Mouse (Mus musculus) layer of hippocampus, postnatal 14 days (tissue): ENCODE results near the gene Jakmip3. TPM values are rescaled to one million over a fixed set of nuclear protein-coding genes. Genes with fewer than 3 reads are reported as not detected.

Source experiments
- DNase-seq, 2 experiments: peaks; one replicate each; pipeline ENCODE4 v3.0.0; 2021 to 2022; ENCODE audit warnings: low spot score in 2 of 2, mixed read lengths in 1 of 2
- total RNA-seq, 2 experiments: library from RNA; stranded (reverse); gene quantifications; 2 replicates each; pipeline ENCODE4 v1.2.3; 2021

Jakmip3 gene
- total RNA-seq, 2 experiments from 2014 or later, result 54.3 to 55.0 TPM

DNA sequence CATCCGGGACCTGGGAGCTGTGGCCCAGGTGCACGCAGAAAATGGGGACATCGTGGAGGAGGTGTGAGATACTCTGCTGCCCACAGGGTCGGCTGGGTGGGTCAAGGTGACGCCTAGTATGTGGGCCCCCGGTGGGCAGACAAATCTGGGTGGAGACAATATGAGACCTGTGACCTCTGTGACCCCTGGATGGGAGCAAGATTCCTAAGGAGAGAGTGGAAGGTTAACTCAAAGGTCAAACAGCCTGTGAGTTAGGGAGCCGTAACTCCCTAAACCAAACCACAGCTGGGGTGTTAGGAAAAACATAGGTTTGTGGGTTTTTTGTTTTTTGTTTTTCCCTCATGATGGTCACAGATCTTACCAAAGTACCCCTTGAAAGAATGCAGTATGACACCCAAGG lies 153.3 kb downstream of the Jakmip3 start:
- DNase-seq, result no peak

DNA sequence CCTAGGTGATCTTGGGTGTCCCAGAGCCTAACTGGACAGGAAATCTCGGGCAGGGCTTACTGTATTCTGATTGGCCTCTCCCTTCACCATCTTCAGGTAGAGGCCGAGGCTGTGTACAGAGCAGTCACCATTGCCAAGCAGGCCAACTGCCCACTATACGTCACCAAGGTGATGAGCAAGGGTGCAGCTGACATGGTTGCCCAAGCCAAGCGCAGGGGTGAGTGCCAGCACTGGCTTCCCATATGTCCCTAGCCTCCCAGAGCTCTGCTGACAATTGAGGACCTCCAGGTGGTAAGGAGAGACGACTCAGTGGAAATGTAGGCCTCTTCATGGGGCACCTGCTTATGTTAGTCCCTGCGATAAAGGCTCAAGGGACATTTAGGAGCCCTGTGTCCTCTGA lies 154.2 kb downstream of the Jakmip3 start:
- no peak for DNase-seq

DNA sequence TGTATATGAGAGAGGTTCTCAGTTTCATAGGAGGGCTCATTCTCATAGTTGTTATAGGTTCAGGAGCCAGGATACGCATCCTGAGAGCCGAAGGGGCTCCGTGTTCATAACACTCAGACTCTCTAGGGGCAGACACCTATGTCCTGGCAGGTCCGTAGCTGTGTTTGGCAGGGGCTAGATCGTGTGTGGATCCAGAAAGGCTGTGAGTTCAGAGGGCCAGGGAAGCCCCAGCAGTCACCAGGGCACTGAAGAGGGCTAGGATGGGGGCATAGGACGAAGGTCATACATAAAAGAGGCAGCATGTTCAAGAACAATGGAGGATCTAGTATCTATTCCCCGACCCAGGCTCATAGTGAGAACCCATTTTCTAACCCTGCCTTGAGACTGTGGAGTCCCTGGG lies 154.8 kb downstream of the Jakmip3 start:
- DNase-seq, result no peak

DNA sequence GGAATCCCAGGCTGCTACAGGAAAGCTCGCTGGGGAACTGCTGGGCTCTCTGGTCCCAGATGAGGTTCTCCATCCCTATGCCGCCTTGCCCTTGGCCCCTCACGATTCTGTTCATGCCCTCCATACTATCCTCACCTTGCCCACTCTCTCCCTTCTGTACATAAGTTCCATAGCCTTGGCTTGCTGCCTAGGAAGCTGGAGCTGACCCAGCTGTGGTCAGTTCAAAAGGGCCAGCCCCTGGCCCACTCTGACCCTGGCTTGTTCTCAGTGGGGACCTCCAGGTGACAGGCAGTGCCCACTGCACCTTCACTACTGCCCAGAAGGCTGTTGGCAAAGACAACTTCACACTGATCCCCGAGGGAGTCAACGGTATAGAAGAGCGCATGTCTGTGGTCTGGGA lies 155.9 kb downstream of the Jakmip3 start:
- no peak for DNase-seq

DNA sequence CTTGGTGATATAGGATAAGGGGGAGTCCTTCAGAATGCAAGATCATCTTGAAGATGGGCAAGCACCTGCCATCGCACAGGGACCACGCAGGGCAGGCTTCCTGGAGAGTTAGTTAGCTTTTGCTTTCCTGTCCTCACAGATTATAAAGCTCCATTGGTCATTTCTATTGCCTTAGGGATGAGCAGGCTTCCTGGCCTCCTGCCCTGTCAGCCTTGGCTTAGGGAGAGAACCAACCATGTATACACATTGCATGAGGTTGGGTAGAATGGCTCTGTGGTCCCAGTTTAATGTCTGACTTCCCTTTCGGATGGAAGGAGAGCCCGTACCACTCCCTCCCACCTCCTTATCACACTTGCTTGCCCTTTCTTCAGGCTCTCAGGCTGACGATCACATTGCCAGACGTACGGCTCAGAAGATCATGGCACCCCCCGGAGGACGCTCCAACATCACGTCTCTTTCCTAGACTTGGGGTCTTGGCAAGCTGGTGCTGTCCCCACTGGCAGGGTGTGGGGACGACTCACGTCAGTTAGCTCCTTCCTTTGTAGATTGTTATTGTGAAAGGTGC lies 160.1 kb downstream of the Jakmip3 start:
- no peak for DNase-seq

DNA sequence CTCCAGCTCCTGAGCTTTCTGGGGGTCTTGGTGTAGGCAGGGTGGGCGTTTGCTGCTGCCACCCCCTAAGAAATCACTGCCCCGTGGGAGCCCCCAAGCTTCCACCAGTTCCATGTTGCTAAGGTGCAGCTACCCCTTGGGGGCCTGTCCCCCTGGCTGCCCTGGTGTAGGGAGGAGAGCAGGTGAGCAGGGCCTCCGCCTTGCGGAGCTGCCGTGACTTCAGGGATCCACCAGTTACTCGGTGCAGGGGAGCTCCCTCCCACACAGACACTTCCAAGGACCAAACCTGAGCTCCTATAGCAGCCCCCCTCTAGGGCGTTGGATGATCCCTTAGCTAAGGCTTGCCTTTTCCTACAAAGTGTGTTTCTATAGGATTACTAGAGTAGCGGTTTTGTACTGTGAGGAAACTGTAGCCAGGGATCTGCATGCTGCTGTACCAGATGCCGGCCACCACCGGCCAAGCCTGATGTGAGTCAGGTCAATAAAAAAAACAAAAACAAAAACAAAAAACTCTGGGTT lies 160.8 kb downstream of the Jakmip3 start:
- no peak for DNase-seq

DNA sequence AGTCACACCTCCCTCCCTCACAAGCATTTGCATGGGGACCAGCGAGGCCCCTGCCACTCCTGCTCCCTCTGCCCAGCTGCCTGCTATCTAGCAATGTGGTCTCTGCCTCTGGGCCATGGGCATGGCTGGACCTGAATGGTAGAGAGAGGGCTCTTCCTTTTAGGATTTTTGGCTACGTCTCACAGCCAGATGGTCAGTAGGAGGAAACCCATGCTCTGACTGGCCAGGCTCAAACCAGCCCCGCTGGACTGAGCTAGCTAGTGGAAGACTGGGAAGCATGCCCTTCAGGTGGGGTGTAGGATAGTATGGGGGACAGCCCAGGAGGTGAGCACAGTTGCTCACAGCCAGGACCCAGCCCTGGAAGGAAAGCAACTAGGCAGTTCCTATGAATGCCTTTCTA lies 161.3 kb downstream of the Jakmip3 start:
- no peak for DNase-seq

DNA sequence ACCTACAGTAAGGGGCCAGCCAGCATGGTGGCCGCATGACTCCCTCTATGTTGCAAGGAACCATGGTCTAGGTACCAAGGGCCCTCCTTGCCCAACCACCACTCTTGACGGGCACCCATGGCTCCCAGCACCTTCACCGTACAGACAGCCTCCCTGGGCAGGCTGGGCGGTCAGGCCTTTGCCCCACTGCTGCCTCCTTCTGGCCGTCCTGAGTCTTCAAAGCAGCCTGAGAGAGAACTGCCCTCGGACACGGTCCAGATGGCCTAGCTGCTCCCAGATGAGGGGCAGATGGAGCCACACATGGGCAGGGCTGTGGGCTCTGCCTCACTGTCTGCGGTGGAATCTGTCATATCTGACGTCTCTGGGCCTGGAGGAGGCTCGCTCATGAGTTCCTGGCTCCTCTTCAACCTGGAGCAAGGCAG lies 163.4 kb downstream of the Jakmip3 start:
- DNase-seq, result peak in 1 of 2 experiments; percentile 54

DNA sequence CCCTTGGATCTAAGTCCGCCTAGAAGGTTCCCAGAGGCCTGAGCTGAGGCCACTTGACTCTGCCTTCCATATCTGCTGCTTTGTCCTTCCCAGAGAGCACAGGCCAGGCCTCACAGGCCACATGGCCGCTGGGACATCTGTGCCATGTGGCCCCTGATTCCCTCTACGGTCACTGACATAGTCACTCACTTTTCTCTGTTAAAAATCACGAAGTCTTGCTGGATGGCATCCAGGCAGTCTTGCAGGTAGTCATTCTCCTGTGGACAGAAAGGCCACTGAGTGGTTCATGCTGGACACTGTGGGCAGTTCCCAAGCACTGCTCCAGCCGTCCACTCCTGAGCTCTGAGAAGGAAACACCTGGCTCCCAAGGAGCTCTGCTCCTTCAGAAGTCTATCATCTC lies 164.5 kb downstream of the Jakmip3 start:
- no peak for DNase-seq

DNA sequence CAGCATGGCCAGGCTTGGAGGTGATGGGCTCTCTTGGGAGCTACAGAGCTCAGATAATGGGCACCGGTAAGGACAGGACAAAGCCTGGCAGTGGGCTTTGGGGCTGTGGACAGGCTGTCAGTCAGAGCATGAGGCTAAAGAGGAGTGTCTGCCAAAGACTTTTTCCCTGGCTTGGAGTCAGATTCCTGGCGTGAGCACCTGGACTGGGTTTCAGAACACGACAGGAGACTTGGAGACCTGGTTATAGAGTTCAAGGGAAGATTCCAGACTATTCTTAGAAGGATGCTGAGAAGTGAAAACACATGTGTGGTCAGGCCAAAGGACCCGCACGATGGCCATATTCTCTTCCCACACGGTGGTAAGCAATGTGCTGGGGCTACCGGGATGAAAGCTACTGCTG lies 165.2 kb downstream of the Jakmip3 start:
- no peak for DNase-seq

DNA sequence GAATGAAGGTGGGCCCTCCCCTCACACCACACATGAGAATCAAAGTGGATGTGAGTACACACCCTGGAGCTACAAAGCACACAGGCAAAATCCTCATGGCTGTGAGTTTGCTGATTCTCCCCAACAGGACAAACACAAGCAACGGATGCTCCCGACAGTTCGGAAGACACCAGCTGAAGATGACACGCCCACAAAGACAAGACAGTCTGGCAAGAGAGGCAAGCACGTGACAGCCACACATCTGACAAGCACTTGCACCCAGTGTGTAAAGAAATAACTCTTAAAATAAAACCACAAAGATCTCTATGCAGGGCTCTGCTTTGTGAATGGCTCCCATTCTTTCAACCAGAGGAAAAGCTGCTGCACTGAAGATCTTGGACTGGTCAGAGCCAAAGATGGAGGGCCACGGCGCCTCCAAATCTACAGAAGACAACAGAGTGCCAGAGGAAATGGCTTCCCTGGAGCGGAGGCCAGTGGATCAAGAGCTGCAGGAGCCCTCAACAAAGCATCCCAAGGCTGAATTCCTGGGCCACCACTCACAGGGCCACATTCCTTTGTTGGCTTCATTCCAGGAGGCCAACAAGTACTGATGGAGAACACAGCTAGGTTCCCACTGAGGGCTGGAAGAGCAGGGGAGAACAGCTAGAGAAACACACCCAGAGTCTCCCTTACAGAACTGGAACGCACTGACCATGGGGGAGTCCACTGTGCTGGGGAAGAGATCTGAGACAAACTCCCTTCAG lies 167.5 kb downstream of the Jakmip3 start:
- no peak for DNase-seq

DNA sequence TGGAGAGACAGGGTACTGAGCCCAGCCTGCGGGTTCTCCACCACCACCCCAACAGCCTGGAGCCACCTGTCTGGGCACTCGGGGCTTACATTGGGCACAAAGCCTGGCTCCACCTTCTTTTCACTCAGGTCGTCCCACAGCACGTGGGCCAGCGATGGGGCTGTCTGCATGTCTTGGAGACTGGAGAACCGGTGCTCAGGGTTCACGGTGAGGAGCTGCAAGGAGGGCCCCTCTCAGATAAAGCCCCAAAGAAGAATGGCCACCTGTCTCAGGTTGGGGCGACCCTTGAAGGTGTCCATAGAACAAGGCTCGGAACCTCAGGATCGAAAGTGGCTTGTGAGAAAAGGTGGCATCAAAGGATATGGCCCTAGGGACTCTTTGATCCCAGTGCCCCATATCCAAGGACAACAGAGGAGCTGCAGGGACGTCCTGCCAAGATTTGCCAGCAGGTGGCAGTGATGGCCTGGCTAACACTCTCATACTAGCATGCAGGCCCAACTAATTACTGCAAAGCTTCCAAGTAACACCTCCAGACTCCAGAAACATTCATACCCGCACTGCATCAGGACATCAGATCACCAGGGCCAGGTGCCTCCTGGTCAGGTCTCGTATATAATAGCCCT lies 178.7 kb downstream of the Jakmip3 start:
- DNase-seq, result peak; percentile 85 to 93

DNA sequence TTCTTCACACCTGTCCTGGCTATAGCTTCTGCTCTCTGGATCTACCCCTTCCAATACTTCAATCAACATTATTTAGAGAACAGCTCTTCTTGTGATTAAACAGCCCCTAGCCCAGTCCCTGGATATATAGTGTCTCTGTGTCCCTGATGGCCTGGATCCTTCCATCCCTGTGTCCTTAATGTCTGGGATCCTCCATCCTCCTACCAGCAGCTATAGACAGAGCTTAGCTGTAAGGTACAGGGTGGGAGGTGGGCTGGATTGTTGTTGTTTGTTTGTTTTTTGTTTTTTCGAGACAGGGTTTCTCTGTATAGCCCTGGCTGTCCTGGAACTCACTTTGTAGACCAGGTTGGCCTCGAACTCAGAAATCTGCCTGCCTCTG lies 179.2 kb downstream of the Jakmip3 start:
- DNase-seq, result no peak

DNA sequence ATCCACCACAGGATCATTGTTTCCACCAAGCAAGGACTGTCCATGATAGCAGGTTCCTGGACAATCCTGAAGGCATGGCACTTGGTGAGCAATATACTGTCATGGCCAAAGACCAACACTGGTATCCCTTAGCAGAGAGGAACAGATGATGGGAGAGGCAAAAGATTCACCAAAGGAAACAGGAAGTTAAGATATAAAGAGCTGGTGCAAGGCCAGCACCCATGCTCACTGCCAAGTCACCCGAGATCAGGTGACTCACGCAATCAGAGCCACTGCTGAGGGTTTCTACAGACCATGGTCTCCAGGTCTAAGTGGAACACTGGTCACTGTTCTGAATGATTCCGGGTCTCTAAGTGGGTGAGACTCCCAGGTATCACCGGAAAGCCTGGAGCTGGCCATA lies 185.4 kb downstream of the Jakmip3 start:
- no peak for DNase-seq

DNA sequence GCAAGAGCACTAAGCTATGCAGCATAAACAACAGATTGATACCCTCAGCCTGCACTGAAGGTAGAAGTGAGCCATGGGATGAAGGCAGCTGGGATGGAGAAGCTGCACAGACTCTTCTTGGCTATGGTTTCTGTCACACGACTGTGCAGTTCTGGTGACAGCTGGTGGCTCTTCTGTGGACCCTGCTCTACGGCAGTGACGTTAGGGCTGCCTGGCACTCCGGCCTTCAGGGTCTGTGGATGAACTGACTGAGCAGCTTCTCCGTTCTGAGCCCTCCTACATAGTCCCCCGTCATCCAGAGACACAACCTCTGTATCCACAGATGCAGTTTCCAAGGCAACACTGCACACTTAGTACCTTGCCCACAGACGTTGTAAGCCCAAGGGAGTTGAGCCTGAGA lies 186.0 kb downstream of the Jakmip3 start:
- peak in 1 of 2 experiments; percentile 37 for DNase-seq

DNA sequence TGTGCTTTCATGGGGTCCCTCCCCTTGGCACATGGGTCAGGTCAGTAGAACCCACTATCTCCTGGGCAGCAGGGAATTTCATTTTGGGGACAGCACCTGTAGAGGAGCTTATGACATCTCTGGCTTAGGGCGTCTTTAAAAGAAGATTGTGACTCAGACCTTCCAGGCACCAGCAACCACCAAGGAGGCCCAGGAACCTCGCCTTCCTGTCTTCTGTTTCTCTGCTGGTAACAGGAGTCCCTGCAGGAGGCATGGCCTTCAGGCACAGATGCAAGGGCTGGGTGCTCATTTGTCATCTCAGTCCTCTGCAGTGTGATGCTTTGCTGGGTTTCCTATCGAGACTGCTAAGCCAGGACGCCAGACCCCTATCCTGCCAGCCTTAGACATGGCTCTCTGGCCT lies 188.5 kb downstream of the Jakmip3 start:
- no peak for DNase-seq

DNA sequence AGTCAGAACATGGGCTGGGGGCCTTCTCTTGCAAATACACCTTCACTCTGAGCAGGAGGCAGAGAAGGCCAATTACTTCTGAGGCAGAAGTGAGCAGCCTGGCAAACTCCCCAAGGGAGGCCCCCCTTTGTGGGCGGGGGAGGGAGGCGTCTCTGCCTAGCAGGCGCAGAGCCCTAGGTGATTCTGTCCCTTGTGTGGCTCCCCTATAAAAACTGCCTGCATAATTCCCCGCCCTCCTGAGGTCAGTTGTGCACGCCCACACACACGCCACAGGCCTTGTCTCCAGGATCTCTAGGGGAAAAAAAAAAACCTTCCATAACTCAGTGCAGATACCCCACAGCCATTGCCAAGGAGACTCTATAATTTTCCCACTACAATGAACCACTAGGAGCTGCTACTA lies 189.8 kb downstream of the Jakmip3 start:
- no peak for DNase-seq

DNA sequence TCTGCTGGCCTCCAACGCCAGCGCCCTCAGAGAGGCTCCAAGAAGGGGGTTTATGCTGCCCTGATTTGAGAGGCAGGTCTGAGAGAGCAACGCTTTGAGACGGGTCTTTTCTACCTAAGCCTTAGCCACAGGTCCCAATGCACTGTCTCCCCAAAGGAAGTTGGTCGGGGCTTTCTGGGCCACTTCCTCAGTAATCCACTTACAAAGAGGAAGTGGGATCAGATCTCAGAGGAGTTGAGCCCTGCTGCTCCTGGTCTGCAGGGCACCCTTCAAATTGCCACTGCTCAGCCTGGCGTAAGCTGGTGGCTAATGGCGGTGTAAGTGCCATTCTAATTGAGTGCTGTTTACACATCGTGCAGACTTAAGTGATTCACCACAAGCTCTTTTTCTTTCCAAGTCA lies 191.0 kb downstream of the Jakmip3 start:
- DNase-seq, result no peak

DNA sequence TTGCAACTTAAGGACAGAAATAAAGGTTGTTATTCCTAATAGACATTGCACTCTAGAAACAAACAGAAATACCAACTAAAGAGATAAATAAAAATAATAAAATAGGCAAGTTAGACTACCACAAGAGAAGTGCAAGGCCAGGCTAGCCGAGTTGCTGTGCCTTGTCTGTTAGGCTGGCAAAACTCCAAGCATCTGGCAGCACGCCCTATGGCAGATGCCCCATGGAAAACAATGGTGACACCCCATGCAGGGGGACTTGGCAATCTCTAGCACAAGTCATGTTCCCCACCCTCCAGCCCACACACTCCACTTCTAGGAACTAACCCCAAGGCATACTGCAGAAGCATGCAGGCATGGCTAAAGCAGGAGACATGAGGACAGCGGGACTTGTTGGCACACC lies 192.9 kb downstream of the Jakmip3 start:
- peak; percentile 39 to 60 for DNase-seq
